Mouse (Mus musculus) stomach, embryonic 14.5 days (tissue): Measurements from ENCODE around the gene 1700066M21Rik. TPM values are rescaled to one million over a fixed set of nuclear protein-coding genes. Genes with fewer than 3 reads are reported as not detected.

Source experiments
- ATAC-seq: fragments of 200-750 bp; cut with Nextera tagmentation; 2 replicates; pipeline ENCODE4 v1.8.0; 2017; ENCODE audit warnings: low read depth, moderate TSS enrichment; ENCODE audit not compliant: insufficient number of reproducible peaks, insufficient read depth, low FRiP score
- H3K27ac ChIP-seq: fragments of 300-500 bp; sonication (generic); 2 replicates; pipeline ENCODE4 v1.5.1; 2014; ENCODE audit warnings: mild to moderate bottlenecking, low read length, moderate library complexity, mixed read lengths
- H3K27me3 ChIP-seq: fragments of 300-500 bp; sonication (generic); 2 replicates; pipeline ENCODE4 v1.6.1; 2014; ENCODE audit warnings: low read length, control low read depth, mixed read lengths; ENCODE audit not compliant: control insufficient read depth, insufficient read depth
- H3K36me3 ChIP-seq: fragments of 300-500 bp; sonication (generic); 2 replicates; pipeline ENCODE4 v1.6.1; 2014; ENCODE audit warnings: mild to moderate bottlenecking, control low read depth, low read length, moderate library complexity, mixed read lengths; ENCODE audit not compliant: control insufficient read depth, insufficient read depth
- H3K4me1 ChIP-seq: fragments of 300-500 bp; sonication (generic); 2 replicates; pipeline ENCODE4 v1.6.1; 2014; ENCODE audit warnings: low read length, control low read depth, mixed read lengths; ENCODE audit not compliant: control insufficient read depth, insufficient read depth
- H3K4me2 ChIP-seq: fragments of 300-500 bp; sonication (generic); replicated peaks from 2 replicates; pipeline ENCODE4 v1.6.1; 2014; ENCODE audit warnings: low read depth, low read length, control low read depth
- H3K4me3 ChIP-seq: fragments of 300-500 bp; sonication (generic); 2 replicates; pipeline ENCODE4 v1.5.1; 2014; ENCODE audit warnings: low read depth, low read length, control low read depth
- H3K9ac ChIP-seq: fragments of 300-500 bp; sonication (generic); replicated peaks from 2 replicates; pipeline ENCODE4 v1.6.1; 2014; ENCODE audit warnings: low read depth, mild to moderate bottlenecking, control low read depth, low read length, moderate library complexity, mixed read lengths
- H3K9me3 ChIP-seq: fragments of 300-500 bp; sonication (generic); 2 replicates; pipeline ENCODE4 v1.6.1; 2016; ENCODE audit warnings: low read depth, low read length, control low read depth; ENCODE audit not compliant: control insufficient read depth
- WGBS: fragments of 180-500 bp; shearing (Covaris S2); extraction: QIAGEN DNeasy Blood & Tissue Kit; methylation state at CpG from one replicate; pipeline ENCODE4 v1.1.7; 2014; 5-methylcytosine and 5-hydroxymethylcytosine counted together
- polyA plus RNA-seq: library from polyadenylated mRNA; unstranded; fragments of >200 nt; fragmentation: Nextera tagmentation; extraction: Ambion mirVana; gene quantifications from 2 replicates; pipeline ENCODE4 v1.2.1, GENCODE M21; 2014

Gene 1700066M21Rik
- polyA plus RNA-seq, 1 experiment from 2014 or later: 12.1 TPM

DNA sequence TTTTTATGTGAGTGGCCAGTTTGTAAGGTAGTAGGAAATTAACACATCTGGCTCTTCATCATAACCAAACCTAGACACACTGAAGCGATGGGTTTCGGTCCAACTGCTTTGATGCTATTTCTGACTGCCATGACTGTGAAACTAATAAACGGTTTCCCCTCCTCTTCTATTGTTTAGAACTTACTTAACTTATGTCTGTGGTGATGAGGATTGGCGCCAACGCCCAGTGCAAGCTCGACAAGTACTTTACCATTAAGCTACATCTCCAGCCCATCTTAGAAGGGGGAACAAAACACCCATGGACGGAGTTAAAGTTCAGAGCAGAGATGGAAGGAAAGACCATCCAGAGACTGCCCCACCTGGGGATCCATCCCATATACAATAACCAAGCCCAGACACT, 55.7 kb downstream of the 1700066M21Rik start:
- no peak overlapping the region for H3K27ac ChIP-seq
- H3K4me1 ChIP-seq: peaks cover 9% of the 10 kb centered on the region; the same call in 1 of the 2 replicates
- H3K36me3 ChIP-seq: no peaks in the 10 kb centered on the region
- no peak for ATAC-seq
- 90% methylated on average over 7 of the region's 7 CpGs for WGBS
- no peak overlapping the region for H3K4me3 ChIP-seq
- H3K4me2 ChIP-seq: no peak overlapping the region
- H3K9me3 ChIP-seq: no peaks in the 10 kb centered on the region
- H3K9ac ChIP-seq: no peak overlapping the region
- H3K27me3 ChIP-seq: no peaks in the 10 kb centered on the region

Other genes starting within 250 kb of the 1700066M21Rik start
- 16.4 TPM in 2 replicates for gene Maip1, start 28.7 kb downstream of the 1700066M21Rik start, polyA plus RNA-seq
- gene Tyw5, start 29.5 kb downstream of the 1700066M21Rik start, polyA plus RNA-seq: 25.8 and 31.5 TPM in 2 replicates